Mouse (Mus musculus): ENCODE measurements around the gene Mtss1l. TPM values are rescaled to one million over a fixed set of nuclear protein-coding genes. Genes with fewer than 3 reads are reported as not detected.
A peak's percentile ranks its signal among the peaks of the same experiment; 100 is the strongest.

The Mtss1l gene
- polyA plus RNA-seq, 1 experiment from 2014 or later = 14.0 TPM

- Histone ChIP-seq H3K4me2 (peak overlapping the region; percentile 86), H3K36me3 (peaks cover 18% of the 10 kb centered on the region), H3K27me3 (no peaks in the 10 kb centered on the region), H3K9ac (peak overlapping the region; percentile 98), H3K9me3 (no peaks in the 10 kb centered on the region), H3K4me3 (peak overlapping the region; percentile 87), H3K27ac (replicated peaks) (peak overlapping the region; percentile 96), H3K4me1 (replicated peaks) (peaks cover 82% of the 10 kb centered on the region)
- 42% methylated on average over 11 of the region's 11 CpGs for WGBS
- ATAC-seq (ENCODE audit: low read depth) = no peak
Observed at GRCm38 (mm10) chr8:110722414-110723011, 1.2 kb downstream of the Mtss1l start.

- H3K9me3 ChIP-seq = no peaks in the 10 kb centered on the region
- peaks cover 38% of the 10 kb centered on the region for H3K36me3 ChIP-seq
- peak overlapping the region; percentile 86 for H3K4me2 ChIP-seq
- H3K27me3 ChIP-seq = no peaks in the 10 kb centered on the region
- peak overlapping the region; percentile 43; the same call in 1 of the 2 replicates for H3K9ac ChIP-seq
- no peak for ATAC-seq (ENCODE audit: low read depth)
- 76% methylated on average over 3 of the region's 3 CpGs for WGBS
- 0 out of 2 replicates have a peak overlapping the region, but pooled peaks have one; percentile 87 for H3K4me3 ChIP-seq
- H3K4me1 ChIP-seq (replicated peaks) = peaks cover 67% of the 10 kb centered on the region
- H3K27ac ChIP-seq (replicated peaks) = peak overlapping the region; percentile 73
Observed at GRCm38 (mm10) chr8:110724493-110724892, 3.2 kb downstream of the Mtss1l start.

DNA sequence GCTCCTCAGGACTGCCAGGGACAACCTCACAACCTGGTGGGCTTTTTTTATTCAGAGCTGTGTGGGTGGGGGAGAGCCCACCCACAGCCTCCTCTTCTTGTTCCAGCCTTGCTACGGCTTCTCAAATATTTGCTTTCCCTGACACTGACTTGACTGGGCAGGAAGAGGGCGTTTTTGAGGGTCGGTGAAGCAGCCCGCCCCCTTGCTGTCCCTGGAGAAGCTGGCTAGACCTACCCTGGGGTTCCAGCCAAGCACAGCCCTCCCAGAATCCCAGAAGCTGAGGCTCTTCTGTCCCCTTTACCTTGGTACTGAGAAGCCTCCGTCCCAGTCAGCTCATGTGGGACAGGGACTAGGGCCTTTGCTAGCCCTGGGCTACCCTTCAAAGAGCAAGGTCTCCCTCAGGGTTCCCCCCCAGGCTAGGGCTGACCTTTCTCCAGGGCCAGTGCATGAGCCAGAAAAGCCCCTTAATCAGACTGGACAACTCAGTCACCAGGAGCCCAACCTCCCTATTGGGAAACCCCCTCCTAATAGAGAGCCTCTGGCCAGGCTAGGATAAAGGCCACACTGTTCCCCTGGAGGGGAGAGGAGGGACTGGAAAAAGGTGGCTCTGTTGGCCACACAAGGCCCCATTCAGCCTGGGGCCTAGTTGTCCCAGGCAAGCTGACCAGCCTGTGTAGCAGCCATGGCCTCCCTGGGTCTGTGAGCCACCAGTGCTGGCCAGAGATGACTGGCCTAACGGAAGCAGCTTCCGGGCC lies 4.0 kb downstream of the Mtss1l start:
- Histone ChIP-seq H3K9me3 (no peaks in the 10 kb centered on the region), H3K4me2 (peak overlapping the region; percentile 86), H3K36me3 (peaks cover 46% of the 10 kb centered on the region), H3K4me3 (no peak overlapping the region), H3K4me1 (replicated peaks) (peaks cover 59% of the 10 kb centered on the region), H3K27ac (replicated peaks) (peak overlapping the region; percentile 73), H3K27me3 (no peaks in the 10 kb centered on the region), H3K9ac (peak overlapping the region; percentile 43)
- no peak for ATAC-seq (ENCODE audit: low read depth)
- WGBS = 53% methylated on average over 7 of the region's 7 CpGs

DNA sequence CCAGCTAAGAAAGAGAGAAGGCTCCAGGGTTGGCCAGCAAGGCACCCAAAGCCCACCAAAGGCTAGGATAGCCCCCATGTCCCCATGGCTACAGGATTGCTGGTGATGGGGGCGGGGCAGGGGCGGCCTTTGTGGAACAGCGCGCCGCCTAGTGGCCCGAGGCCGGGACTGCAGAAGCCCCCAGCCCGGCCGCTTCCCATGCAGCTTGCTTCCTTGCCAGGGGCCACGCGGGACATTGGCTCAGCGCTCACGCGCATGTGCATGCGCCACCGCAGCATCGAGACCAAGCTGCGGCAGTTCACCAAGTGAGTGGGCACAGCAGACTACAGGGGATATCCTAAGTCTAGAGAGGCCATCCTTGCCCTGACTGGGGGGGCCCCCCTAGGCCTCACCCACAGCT lies 5.6 kb downstream of the Mtss1l start:
- WGBS = 11% methylated on average over 18 of the region's 18 CpGs
- H3K36me3 ChIP-seq = peaks cover 62% of the 10 kb centered on the region
- H3K4me1 ChIP-seq (replicated peaks) = peaks cover 52% of the 10 kb centered on the region
- no peak overlapping the region for H3K4me2 ChIP-seq
- no peak overlapping the region for H3K4me3 ChIP-seq
- peak; percentile 28 for ATAC-seq (ENCODE audit: low read depth)
- no peaks in the 10 kb centered on the region for H3K27me3 ChIP-seq
- H3K9ac ChIP-seq = no peak overlapping the region
- no peak overlapping the region for H3K27ac ChIP-seq (replicated peaks)
- H3K9me3 ChIP-seq = no peaks in the 10 kb centered on the region

- 93% methylated on average over 8 of the region's 8 CpGs for WGBS
- no peak for ATAC-seq (ENCODE audit: low read depth)
- Histone ChIP-seq H3K9me3 (no peaks in the 10 kb centered on the region), H3K4me3 (no peak overlapping the region), H3K27ac (replicated peaks) (no peak overlapping the region), H3K4me2 (no peak overlapping the region), H3K9ac (no peak overlapping the region), H3K4me1 (replicated peaks) (peaks cover 10% of the 10 kb centered on the region), H3K36me3 (peaks cover 94% of the 10 kb centered on the region), H3K27me3 (no peaks in the 10 kb centered on the region)
Observed at GRCm38 (mm10) chr8:110731346-110731859, 10.1 kb downstream of the Mtss1l start.

GRCm38 (mm10) chr8:110733036-110733435 lies 11.8 kb downstream of the Mtss1l start:
- Histone ChIP-seq H3K9me3 (no peaks in the 10 kb centered on the region), H3K36me3 (peaks cover 95% of the 10 kb centered on the region), H3K4me1 (replicated peaks) (no peaks in the 10 kb centered on the region), H3K4me3 (no peak overlapping the region), H3K9ac (no peak overlapping the region), H3K4me2 (no peak overlapping the region), H3K27me3 (no peaks in the 10 kb centered on the region), H3K27ac (replicated peaks) (no peak overlapping the region)
- no peak for ATAC-seq (ENCODE audit: low read depth)
- WGBS = 87% methylated on average over 8 of the region's 8 CpGs

DNA sequence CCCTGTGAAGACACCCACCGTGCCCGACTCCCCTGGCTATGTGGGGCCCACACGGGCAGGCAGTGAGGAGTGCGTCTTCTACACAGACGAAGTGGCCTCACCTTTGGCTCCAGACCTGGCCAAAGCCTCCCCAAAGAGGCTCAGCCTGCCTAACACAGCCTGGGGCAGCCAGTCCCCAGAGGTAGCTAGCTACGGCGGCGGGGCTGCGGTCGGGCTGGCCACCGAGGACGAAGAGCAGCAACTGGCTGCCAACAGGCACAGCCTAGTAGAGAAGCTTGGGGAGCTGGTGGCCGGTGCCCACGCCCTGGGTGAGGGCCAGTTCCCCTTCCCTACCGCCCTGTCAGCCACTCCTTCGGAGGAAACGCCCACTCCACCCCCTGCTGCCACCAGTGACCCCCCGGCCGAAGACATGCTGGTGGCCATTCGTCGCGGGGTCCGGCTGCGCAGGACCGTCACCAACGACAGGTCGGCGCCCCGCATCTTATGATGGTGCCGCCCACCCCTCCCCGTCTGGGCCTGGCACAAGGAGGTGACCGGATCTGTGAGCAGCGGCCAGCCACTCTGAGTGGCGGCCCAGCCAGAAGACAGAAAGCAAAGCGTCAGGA lies 17.4 kb downstream of the Mtss1l start:
- no peak overlapping the region for H3K9ac ChIP-seq
- no peaks in the 10 kb centered on the region for H3K27me3 ChIP-seq
- no peak for ATAC-seq (ENCODE audit: low read depth)
- no peak overlapping the region for H3K4me3 ChIP-seq
- 90% methylated on average over 34 of the region's 35 CpGs for WGBS
- no peaks in the 10 kb centered on the region for H3K4me1 ChIP-seq (replicated peaks)
- H3K9me3 ChIP-seq = no peaks in the 10 kb centered on the region
- peaks cover 67% of the 10 kb centered on the region for H3K36me3 ChIP-seq
- H3K27ac ChIP-seq (replicated peaks) = no peak overlapping the region
- no peak overlapping the region for H3K4me2 ChIP-seq

GRCm38 (mm10) chr8:110740629-110741175 lies 19.4 kb downstream of the Mtss1l start:
- no peak for ATAC-seq (ENCODE audit: low read depth)
- H3K27ac ChIP-seq (replicated peaks) = no peak overlapping the region
- no peaks in the 10 kb centered on the region for H3K27me3 ChIP-seq
- H3K4me3 ChIP-seq = no peak overlapping the region
- no peaks in the 10 kb centered on the region for H3K4me1 ChIP-seq (replicated peaks)
- no peak overlapping the region for H3K4me2 ChIP-seq
- peaks cover 51% of the 10 kb centered on the region for H3K36me3 ChIP-seq
- WGBS = 90% methylated on average over 5 of the region's 5 CpGs
- H3K9ac ChIP-seq = no peak overlapping the region
- no peaks in the 10 kb centered on the region for H3K9me3 ChIP-seq

DNA sequence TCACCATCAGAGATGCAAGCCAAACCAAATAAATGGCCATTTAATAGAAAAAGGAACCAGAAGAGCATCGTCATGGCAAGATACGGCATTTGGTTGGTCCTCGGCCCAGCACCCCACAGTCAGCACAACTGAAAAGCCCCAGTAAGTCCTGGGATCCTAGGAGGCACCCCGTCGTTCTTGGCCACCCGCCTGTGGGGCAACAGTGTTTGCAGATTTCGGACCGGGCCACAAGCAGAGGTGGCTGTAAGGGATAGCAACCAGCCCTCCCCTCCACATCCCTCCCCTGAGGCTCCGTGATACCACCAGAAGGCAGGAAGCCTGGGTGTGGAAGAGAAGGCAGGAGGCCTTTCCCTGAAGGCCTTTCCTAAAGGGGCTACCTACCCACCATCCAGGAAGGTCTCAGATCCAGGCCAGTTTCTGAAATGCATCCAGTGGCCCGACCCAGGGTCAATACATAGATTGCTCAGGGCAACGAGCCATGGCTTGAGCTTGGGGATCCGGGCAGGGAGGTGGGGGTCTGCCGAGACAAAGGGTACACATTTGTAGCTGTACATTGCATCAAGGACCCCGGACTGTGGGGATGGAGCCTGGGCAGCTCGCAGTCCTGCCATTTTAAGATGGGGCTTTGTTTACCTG lies 20.7 kb downstream of the Mtss1l start:
- Histone ChIP-seq H3K9ac (no peak overlapping the region), H3K4me3 (no peak overlapping the region), H3K27me3 (no peaks in the 10 kb centered on the region), H3K4me2 (no peak overlapping the region), H3K27ac (replicated peaks) (no peak overlapping the region), H3K9me3 (no peaks in the 10 kb centered on the region), H3K36me3 (peaks cover 40% of the 10 kb centered on the region), H3K4me1 (replicated peaks) (no peaks in the 10 kb centered on the region)
- WGBS = 81% methylated on average over 15 of the region's 15 CpGs
- no peak for ATAC-seq (ENCODE audit: low read depth)

- Histone ChIP-seq H3K9me3 (no peaks in the 10 kb centered on the region), H3K27ac (replicated peaks) (no peak overlapping the region), H3K4me3 (no peak overlapping the region), H3K27me3 (no peaks in the 10 kb centered on the region), H3K4me2 (no peak overlapping the region), H3K36me3 (peaks cover 35% of the 10 kb centered on the region), H3K4me1 (replicated peaks) (no peaks in the 10 kb centered on the region), H3K9ac (no peak overlapping the region)
- no peak for ATAC-seq (ENCODE audit: low read depth)
- WGBS = 96% methylated on average over 5 of the region's 5 CpGs
Observed at GRCm38 (mm10) chr8:110742452-110742818, 21.2 kb downstream of the Mtss1l start.

DNA sequence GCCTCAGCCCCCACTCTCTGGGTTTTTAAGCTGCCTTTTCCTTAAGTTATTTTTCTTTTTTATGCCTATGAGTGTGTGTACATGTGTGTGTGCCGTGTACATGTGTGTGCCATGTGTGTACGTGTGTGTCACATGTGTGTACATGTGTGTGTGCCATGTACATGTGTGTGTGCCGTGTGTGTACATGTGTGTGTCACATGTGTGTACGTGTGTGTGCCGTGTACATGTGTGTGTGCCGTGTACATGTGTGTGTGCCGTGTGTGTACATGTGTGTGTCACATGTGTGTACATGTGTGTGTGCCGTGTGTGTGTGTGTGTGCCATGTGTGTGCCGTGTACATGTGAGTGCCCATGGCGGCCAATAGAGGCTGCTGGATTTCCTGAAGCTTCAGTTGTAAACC lies 23.9 kb downstream of the Mtss1l start:
- Histone ChIP-seq H3K4me2 (no peak overlapping the region), H3K9ac (no peak overlapping the region), H3K27ac (replicated peaks) (no peak overlapping the region), H3K36me3 (peaks cover 7% of the 10 kb centered on the region), H3K4me3 (no peak overlapping the region), H3K27me3 (no peaks in the 10 kb centered on the region), H3K9me3 (no peaks in the 10 kb centered on the region), H3K4me1 (replicated peaks) (no peaks in the 10 kb centered on the region)
- no peak for ATAC-seq (ENCODE audit: low read depth)
- WGBS = 94% methylated on average over 10 of the region's 10 CpGs

DNA sequence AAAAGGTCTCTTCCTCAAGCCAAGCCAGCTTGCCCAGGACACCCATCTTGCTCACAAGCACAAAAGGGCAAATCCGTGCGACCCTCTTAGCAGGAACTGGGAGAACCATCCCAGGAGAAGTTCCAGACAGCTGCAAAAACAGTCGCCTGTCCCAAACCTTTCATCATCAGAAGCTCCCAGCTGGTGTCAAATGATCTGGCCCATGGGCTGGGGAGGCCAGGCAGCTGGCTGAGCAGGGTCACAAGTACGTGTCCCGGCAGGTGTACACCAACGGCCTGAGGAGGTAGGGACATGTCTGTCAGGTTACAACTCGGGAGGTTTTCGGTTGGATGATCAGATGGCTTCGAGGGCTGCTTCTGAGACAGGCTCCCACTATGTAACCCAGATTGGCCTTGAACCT lies 25.4 kb downstream of the Mtss1l start:
- H3K36me3 ChIP-seq = no peaks in the 10 kb centered on the region
- no peak overlapping the region for H3K27ac ChIP-seq (replicated peaks)
- H3K9me3 ChIP-seq = no peaks in the 10 kb centered on the region
- no peak overlapping the region for H3K4me3 ChIP-seq
- no peaks in the 10 kb centered on the region for H3K4me1 ChIP-seq (replicated peaks)
- no peak for ATAC-seq (ENCODE audit: low read depth)
- WGBS = 79% methylated on average over 9 of the region's 9 CpGs
- no peak overlapping the region for H3K4me2 ChIP-seq
- no peak overlapping the region for H3K9ac ChIP-seq
- no peaks in the 10 kb centered on the region for H3K27me3 ChIP-seq
